Mouse (Mus musculus) MEL (cell line): ENCODE results near the gene Rps6ka1. TPM values are rescaled to one million over a fixed set of nuclear protein-coding genes. Genes with fewer than 3 reads are reported as not detected.

ENCODE experiments used
- DNase-seq: peaks from one replicate; pipeline ENCODE4 v3.0.0; 2011; ENCODE audit warnings: low read depth, low spot score
- H3K27ac ChIP-seq: 2 replicates; pipeline ENCODE4 v1.5.1; 2012; ENCODE audit warnings: low read depth, mild to moderate bottlenecking, control low read depth, low read length, moderate library complexity; ENCODE audit not compliant: control insufficient read depth
- H3K27me3 ChIP-seq, 2 experiments: fragments of 150-350 bp in 1 of 2; sonication (generic) in 1 of 2; 2 replicates each; pipeline ENCODE4 v1.6.1; 2012; ENCODE audit warnings: low read length in 2 of 2, mild to moderate bottlenecking in 2 of 2, improper control_type of control experiment in 1 of 2, moderate library complexity in 1 of 2; ENCODE audit not compliant: insufficient read depth in 2 of 2, control insufficient read depth in 1 of 2
- H3K36me3 ChIP-seq, 2 experiments: 2 replicates each; pipeline ENCODE4 v1.6.1; 2012 to 2014; ENCODE audit warnings: low read length in 2 of 2, improper control_type of control experiment in 1 of 2, inconsistent platforms in 1 of 2, mild to moderate bottlenecking in 1 of 2; ENCODE audit not compliant: insufficient read depth in 2 of 2, control insufficient read depth in 1 of 2
- H3K4me1 ChIP-seq, 2 experiments: fragments of 150-350 bp in 1 of 2; sonication (generic) in 1 of 2; 2 replicates each; pipeline ENCODE4 v1.6.1; 2012; ENCODE audit warnings: low read length in 2 of 2, improper control_type of control experiment in 1 of 2, mild to moderate bottlenecking in 1 of 2; ENCODE audit not compliant: insufficient read depth in 2 of 2, control insufficient read depth in 1 of 2
- H3K4me3 ChIP-seq, 2 experiments: fragments of 150-350 bp in 1 of 2; sonication (generic) in 1 of 2; 2 replicates each; pipeline ENCODE4 v1.5.1; 2012; ENCODE audit warnings: low read depth in 2 of 2, low read length in 2 of 2, mild to moderate bottlenecking in 2 of 2, moderate library complexity in 2 of 2, control low read depth in 1 of 2, improper control_type of control experiment in 1 of 2; ENCODE audit not compliant: control insufficient read depth in 1 of 2, insufficient read depth in 1 of 2
- H3K79me2 ChIP-seq: 2 replicates; pipeline ENCODE4 v1.6.1; 2012; ENCODE audit warnings: mild to moderate bottlenecking, low read length, moderate library complexity; ENCODE audit not compliant: control insufficient read depth, poor library complexity, insufficient read depth
- H3K9ac ChIP-seq: 2 replicates; pipeline ENCODE4 v1.6.1; 2012; ENCODE audit warnings: low read depth, mild to moderate bottlenecking, control low read depth, low read length, moderate library complexity; ENCODE audit not compliant: control insufficient read depth, poor library complexity, severe bottlenecking
- H3K9me3 ChIP-seq: fragments of 150-350 bp; sonication (generic); replicated peaks from 2 replicates; pipeline ENCODE4 v1.6.1; 2012; ENCODE audit warnings: mild to moderate bottlenecking, low read length, improper control_type of control experiment, moderate library complexity; ENCODE audit not compliant: insufficient read depth
- CTCF ChIP-seq, 3 experiments: IDR thresholded peaks in 2 of 3; conservative IDR thresholded peaks in 1 of 3; 2 replicates each; pipeline ENCODE4 v1.5.1; 2011 to 2012; ENCODE audit warnings: low read length in 3 of 3, low read depth in 2 of 3, mild to moderate bottlenecking in 2 of 3, improper control_type of control experiment in 1 of 3, inconsistent platforms in 1 of 3, mixed read lengths in 1 of 3, moderate library complexity in 1 of 3; ENCODE audit not compliant: control insufficient read depth in 1 of 3, insufficient read depth in 1 of 3, poor library complexity in 1 of 3, severe bottlenecking in 1 of 3
- ELF1 ChIP-seq: IDR thresholded peaks from 2 replicates; pipeline ENCODE4 v1.6.1; 2014; ENCODE audit warnings: low read depth, mild to moderate bottlenecking, inconsistent platforms, low read length, improper control_type of control experiment, moderate library complexity
- EP300 ChIP-seq, 2 experiments: IDR thresholded peaks; 2 replicates each; pipeline ENCODE4 v1.6.1; 2011; ENCODE audit warnings: improper control_type of control experiment in 2 of 2, low read length in 2 of 2, low read depth in 1 of 2, mild to moderate bottlenecking in 1 of 2
- ETS1 ChIP-seq: IDR thresholded peaks from 2 replicates; pipeline ENCODE4 v1.6.1; 2012; ENCODE audit warnings: low read depth, mild to moderate bottlenecking, inconsistent platforms, low read length, improper control_type of control experiment, moderate library complexity
- JUND ChIP-seq: IDR thresholded peaks from 2 replicates; pipeline ENCODE4 v1.6.1; 2011; ENCODE audit warnings: low read depth, mild to moderate bottlenecking, improper control_type of control experiment, low read length
- KAT2A ChIP-seq: conservative IDR thresholded peaks from 2 replicates; pipeline ENCODE4 v1.6.1; 2012; ENCODE audit warnings: low read depth, low read length, improper control_type of control experiment, inconsistent platforms
- MEF2A ChIP-seq: IDR thresholded peaks from 2 replicates; pipeline ENCODE4 v1.6.1; 2014; ENCODE audit warnings: low read depth, mild to moderate bottlenecking, inconsistent platforms, low read length, improper control_type of control experiment; ENCODE audit not compliant: poor library complexity, insufficient replicate concordance, severe bottlenecking; ENCODE audit errors: extremely low read depth
- MXI1 ChIP-seq: IDR thresholded peaks from 2 replicates; pipeline ENCODE4 v1.6.1; 2011; ENCODE audit warnings: mild to moderate bottlenecking, low read depth, low read length, improper control_type of control experiment
- NELFE ChIP-seq: IDR thresholded peaks from 2 replicates; pipeline ENCODE4 v1.6.1; 2011; ENCODE audit warnings: low read depth, low read length, improper control_type of control experiment
- POLR2A ChIP-seq, 2 experiments: IDR thresholded peaks; 2 replicates each; pipeline ENCODE4 v1.6.1; 2011 to 2012; ENCODE audit warnings: low read length in 2 of 2, mild to moderate bottlenecking in 2 of 2, control low read depth in 1 of 2, improper control_type of control experiment in 1 of 2, low read depth in 1 of 2, moderate library complexity in 1 of 2; ENCODE audit not compliant: control insufficient read depth in 1 of 2, insufficient read depth in 1 of 2, poor library complexity in 1 of 2
- SIN3A ChIP-seq: IDR thresholded peaks from 2 replicates; pipeline ENCODE4 v1.6.1; 2012; ENCODE audit warnings: low read length, improper control_type of control experiment, inconsistent platforms
- SMC3 ChIP-seq: IDR thresholded peaks from 2 replicates; pipeline ENCODE4 v1.6.1; 2011; ENCODE audit warnings: low read depth, low read length, improper control_type of control experiment
- TBP ChIP-seq: IDR thresholded peaks from 2 replicates; pipeline ENCODE4 v1.8.0; 2011; ENCODE audit warnings: low read depth, low read length, improper control_type of control experiment
- USF1 ChIP-seq: IDR thresholded peaks from 2 replicates; pipeline ENCODE4 v1.6.1; 2014; ENCODE audit warnings: low read depth, mild to moderate bottlenecking, inconsistent platforms, low read length, improper control_type of control experiment, moderate library complexity
- ZKSCAN1 ChIP-seq: IDR thresholded peaks from 2 replicates; pipeline ENCODE4 v1.6.1; 2012; ENCODE audit warnings: low read depth, mild to moderate bottlenecking, inconsistent platforms, low read length, improper control_type of control experiment, moderate library complexity
- ZMIZ1 ChIP-seq: IDR thresholded peaks from 2 replicates; pipeline ENCODE4 v1.6.1; 2012; ENCODE audit warnings: low read depth, mild to moderate bottlenecking, inconsistent platforms, low read length, improper control_type of control experiment, moderate library complexity
- ZNF384 ChIP-seq: IDR thresholded peaks from 2 replicates; pipeline ENCODE4 v1.6.1; 2012; ENCODE audit warnings: low read depth, mild to moderate bottlenecking, inconsistent platforms, low read length, improper control_type of control experiment
- polyA plus RNA-seq, 2 experiments: library from polyadenylated mRNA; stranded (reverse) in 1 of 2; unstranded in 1 of 2; fragments of >175 nt in 1 of 2; fragments of >200 nt in 1 of 2; gene quantifications; 2 replicates each; pipeline versions ENCODE4 v1.2.1 to v1.2.4; 2012; ENCODE audit warnings: low replicate concordance in 2 of 2, low read depth in 1 of 2; ENCODE audit not compliant: insufficient read length in 2 of 2, insufficient read depth in 1 of 2, missing spikeins in 1 of 2
- total RNA-seq: library from RNA; depleted of rRNA; stranded (reverse); fragments of 300-350 nt; gene quantifications from 2 replicates; pipeline ENCODE4 v1.2.3, GENCODE M21; 2012

Rps6ka1 gene
- total and polyA plus RNA-seq, 3 experiments, result 45.3 to 68.9 TPM; not detected in 1

GRCm38 (mm10) chr4:133813174-133813991 is 74.2 kb downstream of the Rps6ka1 start (continued):
- TF ChIP-seq EP300 (IDR thresholded peaks at IDR 0.05; ENCODE audit: low read depth in 1 of 2, low read length in 2 of 2) (peak in 1 of 2 experiments; percentile 55; a peak in 2 of 4 replicates), POLR2A (IDR thresholded peaks at IDR 0.05; ENCODE audit: control insufficient read depth in 1 of 2, insufficient read depth in 1 of 2, low read depth in 1 of 2, low read length in 2 of 2, poor library complexity in 1 of 2) (peak; percentile 60 to 76), ZMIZ1 (peak; percentile 15), ELF1 (peak; percentile 81), MEF2A (no peak), USF1 (no peak), ETS1 (0 out of 2 replicates have a peak, but pooled peaks have one; percentile 33), CTCF (IDR thresholded peaks at IDR 0.05 in 2 of 3, conservative IDR thresholded peaks at IDR 0.05 in 1 of 3; ENCODE audit: control insufficient read depth in 1 of 3, insufficient read depth in 1 of 3, low read depth in 2 of 3, low read length in 3 of 3, poor library complexity in 1 of 3, severe bottlenecking in 1 of 3) (0 out of 6 replicates have a peak, but pooled peaks of 1 of the 3 experiments have one; percentile 6), KAT2A (no peak), MXI1 (peak; percentile 51; the same call in 1 of the 2 replicates), SMC3 (peak; percentile 17; the same call in 1 of the 2 replicates)

DNA sequence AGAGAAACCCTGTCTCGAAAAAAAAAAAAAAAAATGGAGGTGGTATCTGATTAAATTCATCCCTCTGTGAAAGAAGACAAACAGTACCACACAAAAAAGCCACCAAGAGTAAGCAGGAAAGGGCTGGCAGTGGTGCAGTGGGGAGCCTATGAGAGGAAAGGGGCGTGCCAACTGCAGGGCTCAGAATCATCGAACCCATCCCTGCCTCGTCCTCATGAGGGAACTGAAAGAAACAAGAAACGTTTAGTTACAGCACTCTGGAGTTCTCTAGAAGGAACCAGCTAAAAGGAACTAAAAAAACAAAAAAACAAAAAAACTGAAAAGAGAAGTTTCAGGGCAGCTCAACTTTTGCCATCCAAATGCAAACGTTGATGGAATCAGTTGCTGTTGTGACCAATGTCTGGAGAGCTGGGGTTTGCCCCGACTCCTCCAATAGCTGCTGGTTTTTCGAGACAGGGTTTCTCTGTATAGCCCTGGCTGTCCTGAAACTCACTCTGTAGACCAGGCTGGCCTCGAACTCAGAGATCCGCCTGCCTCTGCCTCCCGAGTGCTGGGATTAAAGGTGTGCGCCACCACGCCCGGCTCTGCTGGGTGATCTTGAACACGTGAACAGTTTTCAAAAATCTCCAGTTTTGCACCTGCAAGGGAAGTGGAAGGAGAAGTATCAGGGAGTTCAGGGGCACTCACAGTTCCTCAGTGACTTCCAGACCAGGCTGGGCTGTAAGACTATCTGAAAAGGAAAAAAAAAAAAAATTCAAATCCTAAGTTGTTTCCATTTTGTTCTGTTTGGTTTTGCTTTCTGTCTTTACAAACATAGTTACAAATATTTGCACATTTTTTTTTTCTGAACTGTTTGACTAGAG is 83.0 kb downstream of the Rps6ka1 start:
- Histone ChIP-seq H3K4me3 (peak overlapping the region; percentile 16 to 42), H3K27ac (peak overlapping the region; percentile 26), H3K27me3 (no peaks in the 10 kb centered on the region; a peak in 1 of 4 replicates), H3K9me3 (no peaks in the 10 kb centered on the region), H3K79me2 (no peaks in the 10 kb centered on the region), H3K4me1 (peaks cover 0 to 9% of the 10 kb centered on the region in 2 experiments; a peak in 3 of 4 replicates), H3K36me3 (peaks cover 0 to 14% of the 10 kb centered on the region in 2 experiments; a peak in 2 of 4 replicates), H3K9ac (peak overlapping the region; percentile 11)
- TF ChIP-seq JUND (no peak), ZKSCAN1 (peak; percentile 73; the same call in 1 of the 2 replicates), ZNF384 (peak; percentile 84), TBP (peak; percentile 13; the same call in 1 of the 2 replicates), NELFE (peak; percentile 37), SIN3A (no peak; the same call in 1 of the 2 replicates), POLR2A (IDR thresholded peaks at IDR 0.05; ENCODE audit: control insufficient read depth in 1 of 2, insufficient read depth in 1 of 2, low read depth in 1 of 2, low read length in 2 of 2, poor library complexity in 1 of 2) (peak in 1 of 2 experiments; percentile 33; a peak in 1 of 4 replicates)
- peak; percentile 85 for DNase-seq
